Mouse (Mus musculus): ENCODE data around the gene Cby3. TPM values are rescaled to one million over a fixed set of nuclear protein-coding genes. Genes with fewer than 3 reads are reported as not detected.
"Not testable (repeated sequence)": the region's sequence is repeated elsewhere in the genome, so short reads cannot be mapped to it uniquely, and the experiment has no call there.

Cby3 gene
- total RNA-seq (2022) = under 1 TPM in 1 of 4 experiments, not detected in 3; 0.96 TPM

DNA sequence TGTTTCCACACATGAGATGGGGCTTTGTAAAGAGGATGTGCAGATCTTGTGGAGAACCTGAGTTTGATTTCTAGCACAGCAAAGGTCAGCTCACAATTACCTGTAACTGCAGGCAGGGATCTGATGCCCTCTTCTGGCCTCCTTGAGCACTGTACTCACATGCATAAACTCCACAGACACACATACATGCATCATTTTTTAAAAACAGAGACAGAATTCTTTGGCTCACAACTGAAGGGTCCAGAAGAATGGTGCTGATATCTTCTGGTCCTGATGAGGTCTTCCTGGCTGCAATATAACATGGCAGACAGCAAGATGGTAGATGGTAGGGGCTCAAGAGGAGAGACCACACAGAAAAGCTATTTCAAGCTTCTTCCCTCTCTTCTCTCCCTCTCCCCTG, at the start of gene Cby3:
Gene Cby3, plus strand, starts transcription at position 301 of the 400 bp plus-strand sequence.
- DNase-seq (ENCODE audit: low spot score in 2 of 2) = no peak

DNA sequence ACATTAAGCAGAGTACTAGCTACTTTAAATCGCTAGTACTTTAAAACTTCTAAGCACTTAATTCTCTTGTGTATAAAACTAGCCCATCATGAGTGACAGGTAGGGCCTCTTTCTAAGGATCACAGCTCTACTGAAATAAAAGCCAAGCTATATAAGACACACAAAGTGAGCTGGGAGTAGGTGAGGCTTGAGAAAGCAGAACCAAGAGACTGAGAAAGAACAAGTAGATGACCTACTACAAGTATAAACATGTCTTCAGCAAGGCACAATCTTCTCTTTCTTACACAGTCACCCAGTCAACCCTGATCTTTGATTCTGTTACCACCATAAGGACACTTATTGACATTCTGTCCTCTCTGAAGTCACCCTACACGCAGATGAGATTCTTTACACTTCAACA, 41.5 kb upstream of the Cby3 start:
- no peak for DNase-seq (ENCODE audit: low spot score in 2 of 2)

DNA sequence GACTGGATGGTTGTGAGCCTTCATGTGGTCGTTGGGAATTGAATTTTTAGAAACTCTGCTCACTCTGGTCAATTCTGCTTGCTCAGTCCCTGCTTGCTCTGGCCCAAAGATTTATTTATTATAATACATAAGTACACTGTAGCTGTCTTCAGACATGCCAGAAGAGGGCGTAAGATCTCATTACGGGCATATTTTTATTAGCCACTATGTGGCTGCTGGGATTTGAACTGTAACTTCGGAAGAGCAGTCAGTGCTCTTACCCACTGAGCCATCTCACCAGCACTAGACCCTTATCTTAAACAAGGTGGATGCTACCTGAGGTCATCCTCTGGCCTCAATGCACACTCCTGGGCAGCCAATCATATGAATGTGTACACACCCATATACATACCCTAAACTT, 34.9 kb upstream of the Cby3 start:
- DNase-seq (ENCODE audit: low spot score in 2 of 2) = not testable (repeated sequence)

DNA sequence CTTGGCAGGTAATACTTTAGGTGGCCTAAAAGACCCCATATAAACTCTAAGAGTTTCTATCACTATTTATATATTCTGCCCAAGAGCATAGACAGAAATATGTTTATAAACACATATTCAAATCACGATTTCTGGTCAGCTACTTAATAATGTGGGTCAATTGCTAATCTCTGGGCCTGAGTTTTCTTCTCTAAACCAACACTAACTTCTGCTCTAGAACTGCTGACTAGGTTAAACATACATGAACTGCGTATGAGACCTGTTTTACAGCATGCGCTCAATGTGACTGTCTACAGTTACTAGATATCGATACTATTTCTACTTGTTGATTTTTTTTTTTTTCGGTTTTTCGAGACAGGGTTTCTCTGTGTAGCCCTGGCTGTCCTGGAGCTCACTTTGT, 33.0 kb upstream of the Cby3 start:
- no peak for DNase-seq (ENCODE audit: low spot score in 2 of 2)

DNA sequence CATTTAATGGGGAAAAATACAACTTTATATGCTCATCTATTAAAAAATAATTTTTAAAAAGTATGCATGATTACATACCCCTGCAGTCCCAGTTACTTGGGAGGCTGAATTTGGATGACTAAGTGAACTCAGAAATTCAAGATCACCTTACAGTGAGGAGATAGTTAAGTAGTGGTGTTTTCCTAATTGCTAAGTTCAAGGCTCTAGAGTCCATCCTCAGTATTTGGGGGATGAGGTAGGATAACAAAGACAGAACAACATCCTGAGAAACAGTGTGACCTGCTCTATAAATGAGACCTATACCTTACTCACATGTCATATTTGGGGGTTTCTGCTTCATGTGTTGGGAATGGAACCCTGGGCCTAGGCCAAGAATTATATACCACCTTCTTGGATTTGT, 31.9 kb upstream of the Cby3 start:
- no peak for DNase-seq (ENCODE audit: low spot score in 2 of 2)

DNA sequence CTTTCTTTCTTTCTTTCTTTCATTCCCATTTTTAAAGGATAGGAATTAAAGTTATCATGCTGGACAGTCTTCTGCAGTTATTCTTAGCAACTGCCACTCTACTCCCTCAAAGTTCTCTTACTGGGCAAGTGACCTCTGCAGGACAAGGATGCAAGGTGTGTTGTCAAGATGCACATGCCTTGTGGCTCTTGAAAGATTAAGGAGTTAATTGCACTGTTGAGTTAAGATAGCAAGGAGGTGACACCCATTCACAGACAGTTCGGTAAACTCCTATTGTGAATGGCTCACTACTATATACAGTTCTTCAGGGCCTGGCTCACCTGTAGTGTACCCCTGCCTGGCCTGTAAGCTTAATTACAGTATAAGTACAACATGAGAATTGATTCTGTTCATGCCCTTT, 30.4 kb upstream of the Cby3 start:
- no peak for DNase-seq (ENCODE audit: low spot score in 2 of 2)

DNA sequence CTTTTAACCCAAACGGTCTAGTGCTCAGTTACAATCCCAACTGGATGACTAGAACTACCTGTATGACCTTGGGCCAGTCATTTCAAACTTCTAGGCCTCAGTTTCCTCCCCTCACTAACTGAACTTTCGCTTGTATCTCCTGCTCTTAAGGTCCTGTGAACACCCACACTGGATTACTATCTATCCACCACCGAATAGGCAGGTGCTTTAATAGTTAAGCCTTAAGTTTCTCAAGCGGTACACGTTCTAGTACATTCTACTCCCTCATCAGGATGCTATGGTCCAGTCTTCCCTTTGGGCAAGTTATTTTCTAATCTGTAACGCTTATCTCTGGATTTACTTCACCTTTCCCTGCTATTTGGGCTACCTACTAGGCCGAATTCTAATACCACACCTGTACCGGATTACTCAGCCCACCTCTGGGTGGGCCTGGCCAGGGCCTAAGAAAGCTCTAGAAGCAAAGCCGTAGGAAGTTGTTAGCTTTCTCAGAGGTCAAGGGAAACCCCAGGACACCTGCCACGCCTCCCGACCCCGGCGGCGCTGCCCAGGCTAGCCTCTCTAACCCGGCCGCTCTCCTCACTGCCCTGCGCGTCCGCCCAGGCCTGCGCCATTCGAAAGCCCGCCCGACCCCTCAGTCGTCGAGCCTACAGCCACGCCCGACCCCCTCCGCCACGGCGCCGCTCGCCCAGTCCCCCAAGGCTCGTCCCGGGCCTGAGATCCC, 29.4 kb upstream of the Cby3 start:
- DNase-seq (ENCODE audit: low spot score in 2 of 2) = no peak

DNA sequence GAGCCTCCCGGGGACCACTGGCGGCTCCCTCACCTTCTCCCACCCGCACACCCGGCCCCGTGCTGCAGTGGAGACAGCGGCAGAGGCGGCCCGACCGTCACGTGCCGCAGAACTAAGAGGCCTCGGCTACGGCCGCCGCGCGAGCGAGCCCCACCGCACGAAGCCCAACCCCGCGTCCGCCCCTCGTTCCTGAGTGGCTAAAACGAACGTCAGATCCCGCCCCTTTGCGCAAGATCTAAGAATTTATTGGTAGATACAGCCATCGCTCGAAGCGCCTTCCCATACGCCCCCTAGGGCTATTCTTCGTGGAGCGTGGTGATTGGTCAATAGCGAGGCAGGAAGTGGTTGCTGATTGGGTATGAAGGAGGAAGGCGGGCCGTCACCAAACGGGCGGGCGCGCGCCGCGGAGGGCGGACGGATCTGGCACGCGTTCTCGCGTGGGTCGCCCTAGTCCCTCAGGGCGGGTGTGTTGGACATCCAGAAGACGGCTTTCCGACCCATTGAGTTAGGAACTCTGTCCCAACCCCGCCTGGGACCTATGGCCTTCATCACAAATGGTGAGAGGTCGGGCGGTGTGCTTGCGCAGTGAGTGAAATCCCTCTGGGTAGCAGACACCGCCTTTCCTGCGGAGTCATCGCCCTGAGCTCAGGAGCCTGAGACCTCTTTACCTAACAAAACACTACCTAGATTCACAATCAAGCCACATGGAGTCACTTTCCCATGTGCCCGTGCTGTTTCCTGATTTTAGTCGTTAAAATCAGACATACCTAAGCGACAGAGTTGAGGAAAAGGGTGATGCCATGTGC, 28.6 kb upstream of the Cby3 start, which contains the start of gene Canx:
Gene Canx, minus strand, starts transcription at position 178 of the 806 bp plus-strand sequence.
- DNase-seq (ENCODE audit: low spot score in 2 of 2) = peak; percentile 99

DNA sequence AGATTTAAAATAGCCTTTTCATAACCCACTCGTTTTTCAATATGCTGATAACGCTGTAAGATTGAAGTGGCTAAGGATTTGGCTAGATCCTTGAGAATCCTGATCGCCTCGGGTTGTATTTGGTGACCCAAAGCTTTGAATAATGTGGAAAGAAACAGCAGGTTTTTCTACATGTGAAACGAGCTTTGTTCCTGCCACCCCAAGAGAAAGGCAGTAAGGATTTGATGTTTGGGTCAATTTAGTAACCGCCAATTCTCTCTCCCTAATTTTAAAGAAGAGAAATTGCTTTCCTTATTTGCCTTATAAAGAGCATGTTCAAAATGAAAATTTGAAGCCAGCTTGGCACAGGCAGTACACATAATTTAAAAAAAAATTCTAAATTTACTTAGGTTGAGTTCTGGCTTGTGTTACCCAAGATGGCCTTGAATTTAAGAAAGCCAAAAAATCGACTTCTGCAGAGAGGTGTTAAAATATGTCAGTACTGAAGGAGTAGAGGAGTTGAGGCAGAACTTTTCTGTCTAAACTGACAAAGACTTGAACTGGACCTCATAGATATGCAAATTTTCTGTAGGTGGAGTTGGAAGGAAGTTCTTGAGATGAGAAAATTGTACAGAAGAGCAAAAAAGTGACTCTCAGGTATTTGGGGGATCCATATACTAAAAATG, 27.8 kb upstream of the Cby3 start:
- DNase-seq (ENCODE audit: low spot score in 2 of 2) = no peak

DNA sequence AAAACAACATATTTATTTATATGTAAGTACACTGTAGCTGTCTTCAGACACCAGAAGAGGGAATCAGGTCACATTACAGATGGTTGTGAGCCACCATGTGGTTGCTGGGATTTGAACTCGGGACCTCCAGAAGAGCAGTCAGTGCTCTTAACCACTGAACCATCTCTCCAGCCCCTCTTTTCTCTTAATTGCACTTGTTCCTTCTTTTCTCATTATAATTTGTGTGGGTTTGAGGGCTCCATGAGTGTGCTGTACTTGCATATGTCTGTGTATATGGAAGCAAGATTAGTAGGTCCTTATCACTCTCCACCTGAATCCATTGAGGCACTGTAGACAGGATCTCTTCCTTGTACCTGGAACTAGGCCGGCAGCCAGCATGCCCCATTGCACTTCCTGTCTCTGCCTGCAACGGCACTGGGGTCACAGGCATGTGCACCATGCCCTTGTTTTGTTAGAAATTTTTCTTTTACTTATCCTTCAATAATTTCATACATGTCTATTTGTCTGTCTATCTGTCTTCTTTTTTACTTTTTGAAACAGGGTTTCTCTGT, 26.1 kb upstream of the Cby3 start:
- no peak for DNase-seq (ENCODE audit: low spot score in 2 of 2)

DNA sequence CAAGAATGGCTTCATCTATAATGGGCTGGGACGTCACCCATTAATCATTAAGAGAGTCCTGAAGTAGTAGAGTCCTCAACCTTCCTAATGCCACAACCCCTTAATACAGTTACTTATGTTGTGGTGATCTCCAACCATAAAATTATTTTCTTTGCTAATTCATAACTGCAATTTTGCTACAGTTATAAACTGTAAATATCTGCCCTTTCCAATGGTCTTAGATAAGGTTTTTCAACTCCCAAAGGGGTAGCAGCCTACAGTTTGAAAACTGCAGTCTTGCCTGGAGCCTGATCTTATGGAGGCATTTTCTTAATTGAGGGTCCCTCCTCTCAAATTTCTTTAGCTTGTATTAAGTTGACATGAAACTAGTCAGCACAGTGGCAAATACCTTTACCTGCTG, 24.9 kb upstream of the Cby3 start:
- no peak for DNase-seq (ENCODE audit: low spot score in 2 of 2)

DNA sequence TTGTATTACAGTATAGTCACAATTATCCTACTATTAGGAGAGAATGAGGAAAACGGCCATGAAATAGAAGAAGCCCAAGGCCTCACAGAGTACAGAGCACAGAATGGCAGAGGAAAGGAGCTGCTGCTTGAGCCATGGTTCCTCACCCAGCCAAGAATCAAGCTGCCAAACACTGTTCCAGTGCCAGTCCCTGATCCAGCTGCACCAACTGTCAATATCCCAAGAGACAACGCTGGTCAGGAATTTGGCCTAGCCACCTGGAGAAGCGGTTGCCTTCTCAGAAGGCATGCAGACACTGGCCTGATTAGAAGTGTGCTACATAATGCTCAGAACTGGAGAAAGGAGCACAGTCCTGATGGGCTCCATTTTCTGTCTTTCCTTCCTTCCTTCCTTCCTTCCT, 21.1 kb upstream of the Cby3 start:
- no peak for DNase-seq (ENCODE audit: low spot score in 2 of 2)

DNA sequence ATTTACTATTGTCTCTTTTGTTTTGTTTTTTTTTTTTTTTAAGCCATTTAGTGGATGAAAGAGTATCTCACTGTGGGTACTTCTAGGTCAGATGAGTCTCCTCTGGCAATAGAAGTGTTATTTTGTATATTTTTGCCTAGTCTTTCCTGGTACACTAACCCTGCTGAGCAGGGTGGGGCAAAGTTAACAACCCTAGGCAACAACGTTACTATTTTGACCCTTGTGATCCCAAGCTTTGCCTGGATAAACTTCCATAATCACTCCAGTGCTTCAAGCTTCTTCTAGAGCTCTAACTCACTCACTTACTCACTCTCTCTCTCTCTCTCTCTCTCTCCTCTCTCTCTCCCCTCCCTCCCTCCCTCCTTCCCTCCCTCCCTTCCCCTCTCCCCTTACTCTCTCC, 18.1 kb upstream of the Cby3 start:
- DNase-seq (ENCODE audit: low spot score in 2 of 2) = no peak

DNA sequence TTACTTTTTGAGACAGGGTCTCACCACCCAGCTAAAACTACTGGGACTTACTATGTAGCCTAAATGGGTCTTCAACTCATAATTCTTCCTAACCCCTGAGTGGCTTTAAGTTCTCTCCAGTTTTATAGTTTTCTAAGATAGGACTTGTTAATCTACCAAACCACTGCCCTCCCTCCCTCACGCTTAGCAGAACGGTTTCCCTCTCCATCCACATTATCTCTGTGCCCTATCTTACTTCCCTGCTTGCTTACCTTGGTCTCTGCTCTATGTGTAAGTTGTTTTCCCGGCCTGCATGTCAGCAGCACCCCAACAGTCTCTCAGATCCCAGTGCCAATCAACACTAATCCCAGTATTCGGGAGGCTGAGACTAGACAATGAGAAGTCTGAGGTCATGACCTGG, 17.4 kb upstream of the Cby3 start:
- no peak for DNase-seq (ENCODE audit: low spot score in 2 of 2)

DNA sequence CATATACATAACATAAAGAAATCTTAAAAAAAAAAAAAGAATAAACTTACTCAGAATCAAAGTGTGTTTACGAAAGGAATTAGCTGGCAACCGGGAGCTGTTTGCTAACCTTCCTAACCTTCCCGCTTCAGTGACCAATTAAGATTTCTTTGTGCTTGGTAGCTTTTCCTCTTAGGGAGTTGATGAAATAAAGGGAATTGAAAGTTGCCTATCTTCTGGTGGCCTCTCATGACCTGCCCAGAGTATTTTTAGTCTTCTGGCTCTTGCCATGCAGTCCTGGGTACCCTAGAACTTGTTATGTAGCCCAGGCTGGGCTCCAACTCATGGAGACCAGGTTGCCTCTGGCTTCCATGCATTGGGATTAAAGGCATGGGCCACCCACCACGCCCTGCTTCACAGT, 8.8 kb upstream of the Cby3 start:
- no peak for DNase-seq (ENCODE audit: low spot score in 2 of 2)

DNA sequence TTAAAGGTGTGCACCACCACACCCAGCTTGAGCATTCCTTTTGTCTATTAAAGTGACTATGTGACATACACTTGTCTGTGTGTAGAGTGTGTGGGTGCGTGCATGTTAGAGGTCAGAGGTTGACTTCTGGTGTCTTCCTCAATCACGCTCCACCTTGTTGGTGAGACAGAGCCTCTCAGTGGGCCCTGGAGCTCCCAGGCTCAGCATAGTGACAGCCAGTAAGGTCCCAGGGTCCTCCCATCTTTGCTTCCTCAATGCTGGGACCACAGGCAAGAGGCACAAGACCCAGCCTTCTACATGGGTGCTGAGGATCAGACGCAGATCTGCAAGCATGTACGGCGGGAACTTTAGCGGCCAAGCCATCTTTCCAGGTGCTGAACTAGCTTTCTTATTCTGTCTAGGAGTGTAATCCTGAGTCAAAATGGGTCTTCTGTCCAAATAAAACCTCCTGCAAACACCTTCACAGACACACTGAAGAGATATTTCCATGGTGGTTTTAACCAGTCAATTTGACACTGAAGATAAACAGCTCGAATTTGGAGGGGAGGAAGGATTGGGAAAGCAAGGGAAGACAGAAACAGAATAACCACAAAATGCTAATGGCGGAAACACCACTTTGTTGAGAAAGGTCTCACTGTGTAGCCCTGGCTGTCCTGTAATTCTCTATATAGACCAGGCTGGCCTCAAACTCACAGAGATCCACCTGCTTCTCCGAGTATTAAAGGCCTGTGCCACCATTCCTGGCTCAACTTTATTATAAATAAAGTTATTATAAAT, 7.8 kb upstream of the Cby3 start:
- no peak for DNase-seq (ENCODE audit: low spot score in 2 of 2)

DNA sequence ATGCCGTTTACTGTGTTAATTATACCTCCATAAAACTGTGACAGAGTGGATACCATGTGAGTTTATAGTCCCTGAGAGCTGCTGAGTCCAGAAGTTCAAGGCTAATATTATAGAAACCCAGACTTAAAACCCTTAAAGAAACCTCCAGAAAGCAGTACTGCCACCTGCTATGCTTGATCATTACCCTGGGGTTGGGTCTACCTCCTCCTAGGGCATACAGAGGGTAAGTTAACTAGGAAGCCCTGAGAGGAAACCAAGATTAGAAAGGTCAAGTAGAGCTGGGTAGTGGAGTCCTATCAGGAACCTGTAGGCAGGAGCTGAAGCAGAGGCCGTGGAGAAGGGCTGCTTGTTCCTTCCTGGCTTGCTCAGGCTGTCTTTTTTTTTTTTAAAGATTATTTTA, 2.1 kb upstream of the Cby3 start:
- DNase-seq (ENCODE audit: low spot score in 2 of 2) = no peak

DNA sequence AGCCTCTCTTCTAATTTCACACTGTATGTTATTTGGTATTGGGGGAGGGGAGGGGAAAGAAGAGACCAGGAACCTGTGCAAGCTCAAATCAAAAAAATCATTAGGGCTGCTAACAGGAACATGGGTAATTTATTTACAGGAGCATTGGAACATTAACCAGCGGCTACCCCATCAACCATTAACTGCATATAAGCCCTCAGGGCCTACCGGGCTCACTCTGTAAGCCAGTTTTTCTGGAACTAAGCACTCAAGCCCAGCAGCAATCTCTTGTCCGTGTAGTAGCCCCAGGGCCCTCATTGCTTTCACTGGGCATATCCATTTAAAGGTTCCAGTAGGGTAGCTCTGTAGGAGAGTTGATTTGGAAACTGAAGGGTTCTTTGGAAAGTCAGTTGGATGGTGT, 589 bp downstream of the Cby3 start:
- DNase-seq (ENCODE audit: low spot score in 2 of 2) = no peak

DNA sequence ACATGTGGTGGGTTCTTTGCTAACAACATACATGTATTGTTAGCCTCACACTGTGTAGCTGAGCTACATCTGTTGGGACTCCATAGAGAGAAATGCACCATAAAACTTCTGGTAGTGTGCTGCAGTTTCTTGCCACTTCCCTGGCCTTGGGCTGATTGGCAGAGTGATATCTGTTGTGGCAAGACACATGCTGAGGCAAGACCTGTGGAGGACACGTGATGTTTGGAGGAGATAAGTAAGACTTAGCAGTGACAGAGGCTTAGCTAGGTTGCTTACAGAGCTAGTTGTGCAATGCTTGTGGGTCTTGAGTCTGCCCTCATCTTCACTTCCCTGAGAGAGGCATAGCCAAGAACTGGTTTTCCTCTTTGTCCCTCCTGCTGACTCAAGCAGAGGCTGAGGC, 1.1 kb downstream of the Cby3 start:
- DNase-seq (ENCODE audit: low spot score in 2 of 2) = no peak

DNA sequence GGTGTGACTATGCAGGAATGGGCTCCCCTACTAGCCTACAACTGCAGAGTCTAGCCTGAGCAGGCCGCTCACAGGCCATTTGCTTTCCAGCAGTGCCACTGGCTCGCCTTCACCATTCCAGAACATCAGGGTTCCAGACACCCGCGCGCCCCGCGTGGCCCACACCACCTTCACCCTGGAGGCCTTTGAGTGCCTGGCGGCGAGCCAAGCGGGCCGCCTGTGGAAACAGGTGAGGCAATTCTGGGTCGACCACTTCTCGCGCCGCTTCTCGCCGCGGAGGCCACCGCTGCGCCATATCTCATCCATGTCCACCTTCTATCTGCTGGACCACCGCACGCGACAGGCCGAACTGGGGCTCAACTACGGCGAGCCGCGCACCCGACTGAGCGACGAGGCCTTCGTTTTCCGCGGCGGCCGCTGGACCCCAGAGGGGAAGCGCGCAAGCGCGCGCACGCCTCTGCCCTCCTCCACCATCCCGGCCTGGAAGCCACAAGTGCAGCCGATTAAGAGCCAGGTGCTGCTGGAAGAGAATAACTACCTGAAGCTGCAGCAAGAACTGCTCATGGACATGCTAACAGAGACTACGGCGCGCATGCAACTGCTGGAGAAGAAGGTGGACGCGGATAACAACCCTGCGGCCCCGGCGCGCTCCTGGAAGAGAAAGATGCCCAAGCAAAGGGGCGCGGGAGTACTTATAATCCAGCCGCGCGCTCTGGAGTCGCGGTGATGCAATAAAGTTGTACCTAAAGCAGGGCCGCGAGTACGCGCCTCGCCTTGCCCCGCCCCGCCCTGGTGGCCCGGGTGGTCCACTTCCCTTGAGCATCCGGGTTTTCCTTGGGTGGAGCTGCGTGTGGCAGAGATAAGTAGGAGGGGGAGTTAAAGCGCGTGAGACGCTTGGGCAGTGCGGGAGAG, 4.9 kb downstream of the Cby3 start:
- peak; percentile 50 to 51 for DNase-seq (ENCODE audit: low spot score in 2 of 2)

Data from layer of hippocampus, adult 8-10 months (tissue).